Mouse (Mus musculus) intestine, postnatal 0 days (tissue): ENCODE results near the gene Vps11. TPM values are rescaled to one million over a fixed set of nuclear protein-coding genes. Genes with fewer than 3 reads are reported as not detected.

Experiments used
- ATAC-seq: fragments of 200-750 bp; cut with Nextera tagmentation; 2 replicates; pipeline ENCODE4 v1.8.0; 2017; ENCODE audit warnings: mild to moderate bottlenecking, moderate TSS enrichment, moderate library complexity
- H3K27ac ChIP-seq: fragments of 300-500 bp; sonication (generic); 2 replicates; pipeline ENCODE4 v1.5.1; 2014; ENCODE audit warnings: mild to moderate bottlenecking, low read depth, low read length, moderate library complexity
- H3K27me3 ChIP-seq: fragments of 300-500 bp; sonication (generic); replicated peaks from 2 replicates; pipeline ENCODE4 v1.6.1; 2014; ENCODE audit warnings: low read length, mixed read lengths; ENCODE audit not compliant: control insufficient read depth, insufficient read depth
- H3K36me3 ChIP-seq: fragments of 300-500 bp; sonication (generic); 2 replicates; pipeline ENCODE4 v1.6.1; 2014; ENCODE audit warnings: mild to moderate bottlenecking, moderate library complexity; ENCODE audit not compliant: control insufficient read depth, insufficient read depth
- H3K4me1 ChIP-seq: fragments of 300-500 bp; sonication (generic); replicated peaks from 2 replicates; pipeline ENCODE4 v1.6.1; 2014; ENCODE audit warnings: antibody characterized with exemption, low read length, mixed read lengths; ENCODE audit not compliant: control insufficient read depth, insufficient read depth
- H3K4me2 ChIP-seq: fragments of 300-500 bp; sonication (generic); replicated peaks from 2 replicates; pipeline ENCODE4 v1.6.1; 2014; ENCODE audit warnings: low read depth, mild to moderate bottlenecking, moderate library complexity
- H3K4me3 ChIP-seq: fragments of 300-500 bp; sonication (generic); 2 replicates; pipeline ENCODE4 v1.5.1; 2014; ENCODE audit warnings: low read depth, low read length
- H3K9ac ChIP-seq: fragments of 300-500 bp; sonication (generic); 2 replicates; pipeline ENCODE4 v1.6.1; 2014; ENCODE audit warnings: mild to moderate bottlenecking, low read depth, low read length
- H3K9me3 ChIP-seq: fragments of 300-500 bp; sonication (generic); 2 replicates; pipeline ENCODE4 v1.6.1; 2016; ENCODE audit warnings: mixed run types; ENCODE audit not compliant: control insufficient read depth
- CTCF ChIP-seq: sonication (generic); IDR thresholded peaks from 2 replicates; pipeline ENCODE4 v1.5.1; 2016; ENCODE audit warnings: low read depth, mild to moderate bottlenecking, control low read depth, antibody characterized with exemption, moderate library complexity
- WGBS: fragments of 180-500 bp; shearing (Covaris S2); extraction: QIAGEN DNeasy Blood & Tissue Kit; methylation state at CpG from one replicate; pipeline ENCODE4 v1.1.7; 2014; 5-methylcytosine and 5-hydroxymethylcytosine counted together
- polyA plus RNA-seq: library from polyadenylated mRNA; unstranded; fragments of >200 nt; fragmentation: Nextera tagmentation; extraction: Ambion mirVana; gene quantifications from 2 replicates; pipeline ENCODE4 v1.2.1, GENCODE M21; 2015

Vps11 gene
- polyA plus RNA-seq, 1 experiment from 2014 or later = 27.4 TPM

GRCm38 (mm10) chr9:44405011-44405410, 43.5 kb upstream of the Vps11 start:
- H3K4me3 ChIP-seq = no peak overlapping the region
- ATAC-seq = no peak
- H3K9ac ChIP-seq = no peak overlapping the region
- no peaks in the 10 kb centered on the region for H3K9me3 ChIP-seq
- H3K27ac ChIP-seq = peak overlapping the region; percentile 35; the same call in 1 of the 2 replicates
- H3K36me3 ChIP-seq = peaks cover 61% of the 10 kb centered on the region
- no peak for TF ChIP-seq CTCF
- WGBS = 55% methylated on average over 3 of the region's 3 CpGs
- no peak overlapping the region for H3K4me2 ChIP-seq
- H3K27me3 ChIP-seq = no peaks in the 10 kb centered on the region
- H3K4me1 ChIP-seq = 0 out of 2 replicates have a peak, but pooled peaks cover 4% of the 10 kb centered on the region

GRCm38 (mm10) chr9:44401081-44401480, 39.6 kb upstream of the Vps11 start:
- no peaks in the 10 kb centered on the region for H3K27me3 ChIP-seq
- no peaks in the 10 kb centered on the region for H3K9me3 ChIP-seq
- TF ChIP-seq CTCF = no peak
- H3K27ac ChIP-seq = peak overlapping the region; percentile 88
- 0 out of 2 replicates have a peak overlapping the region, but pooled peaks have one; percentile 93 for H3K4me2 ChIP-seq
- H3K9ac ChIP-seq = no peak overlapping the region
- peaks cover 53% of the 10 kb centered on the region for H3K36me3 ChIP-seq
- 38% methylated on average over 4 of the region's 4 CpGs for WGBS
- ATAC-seq = peak; percentile 55
- H3K4me1 ChIP-seq = 0 out of 2 replicates have a peak, but pooled peaks cover 4% of the 10 kb centered on the region
- H3K4me3 ChIP-seq = no peak overlapping the region

- Histone ChIP-seq H3K27ac (peak overlapping the region; percentile 88), H3K4me2 (peak overlapping the region; percentile 93), H3K36me3 (peaks cover 48% of the 10 kb centered on the region), H3K27me3 (no peaks in the 10 kb centered on the region), H3K4me3 (no peak overlapping the region; the same call in 1 of the 2 replicates), H3K9me3 (no peaks in the 10 kb centered on the region), H3K9ac (peak overlapping the region; percentile 83), H3K4me1 (0 out of 2 replicates have a peak, but pooled peaks cover 4% of the 10 kb centered on the region)
- 86% methylated on average over 6 of the region's 6 CpGs for WGBS
- TF ChIP-seq CTCF = no peak
- ATAC-seq = no peak
Observed at GRCm38 (mm10) chr9:44399795-44400114, 38.3 kb upstream of the Vps11 start.

GRCm38 (mm10) chr9:44399114-44399794, 37.8 kb upstream of the Vps11 start:
- Histone ChIP-seq H3K36me3 (peaks cover 44% of the 10 kb centered on the region), H3K9me3 (no peaks in the 10 kb centered on the region), H3K9ac (peak overlapping the region; percentile 83), H3K4me1 (0 out of 2 replicates have a peak, but pooled peaks cover 4% of the 10 kb centered on the region), H3K27me3 (no peaks in the 10 kb centered on the region), H3K4me2 (peak overlapping the region; percentile 93), H3K27ac (peak overlapping the region; percentile 93), H3K4me3 (peak overlapping the region; percentile 71)
- 71% methylated on average over 13 of the region's 13 CpGs for WGBS
- no peak for TF ChIP-seq CTCF
- no peak for ATAC-seq

- 49% methylated on average over 9 of the region's 9 CpGs for WGBS
- ATAC-seq = no peak
- Histone ChIP-seq H3K27ac (peak overlapping the region; percentile 93), H3K9ac (peak overlapping the region; percentile 83), H3K4me2 (peak overlapping the region; percentile 93), H3K4me1 (0 out of 2 replicates have a peak, but pooled peaks cover 4% of the 10 kb centered on the region), H3K27me3 (no peaks in the 10 kb centered on the region), H3K4me3 (peak overlapping the region; percentile 71), H3K9me3 (no peaks in the 10 kb centered on the region), H3K36me3 (peaks cover 37% of the 10 kb centered on the region)
- no peak for TF ChIP-seq CTCF
Observed at GRCm38 (mm10) chr9:44398551-44398950, 37.1 kb upstream of the Vps11 start.

- peak overlapping the region; percentile 83 for H3K9ac ChIP-seq
Observed at GRCm38 (mm10) chr9:44398087-44398486, 36.6 kb upstream of the Vps11 start.

More at GRCm38 (mm10) chr9:44398087-44398486, 36.6 kb upstream of the Vps11 start:
- no peaks in the 10 kb centered on the region for H3K27me3 ChIP-seq
- peak overlapping the region; percentile 71 for H3K4me3 ChIP-seq
- H3K9me3 ChIP-seq = no peaks in the 10 kb centered on the region
- peak overlapping the region; percentile 93 for H3K4me2 ChIP-seq
- TF ChIP-seq CTCF = peak; percentile 8; the same call in 1 of the 2 replicates
- peak overlapping the region; percentile 93 for H3K27ac ChIP-seq
- 0 out of 2 replicates have a peak, but pooled peaks cover 4% of the 10 kb centered on the region for H3K4me1 ChIP-seq
- peaks cover 33% of the 10 kb centered on the region for H3K36me3 ChIP-seq
- peak; percentile 10 for ATAC-seq
- 13% methylated on average over 4 of the region's 4 CpGs for WGBS
